Mouse (Mus musculus): Measurements from ENCODE around the gene Btbd18. TPM values are rescaled to one million over a fixed set of nuclear protein-coding genes. Genes with fewer than 3 reads are reported as not detected.

Gene Btbd18
- polyA plus RNA-seq, 1 experiment from 2014 or later = 0.07 TPM

GRCm38 (mm10) chr2:84634006-84634405, 24.9 kb upstream of the Btbd18 start:
- H3K27me3 ChIP-seq (replicated peaks; ENCODE audit: control insufficient read depth, insufficient read depth, low read length) = no peaks in the 10 kb centered on the region

GRCm38 (mm10) chr2:84634934-84635482, 23.9 kb upstream of the Btbd18 start:
- Histone ChIP-seq H3K4me2 (replicated peaks; ENCODE audit: low read depth) (peak overlapping the region; percentile 60), H3K27ac (ENCODE audit: low read depth, low read length) (peak overlapping the region; percentile 93), H3K4me3 (ENCODE audit: low read depth, low read length) (peak overlapping the region; percentile 14; the same call in 1 of the 2 replicates), H3K9me3 (ENCODE audit: control insufficient read depth) (no peaks in the 10 kb centered on the region), H3K36me3 (ENCODE audit: control insufficient read depth, insufficient read depth) (no peaks in the 10 kb centered on the region), H3K27me3 (replicated peaks; ENCODE audit: control insufficient read depth, insufficient read depth, low read length) (no peaks in the 10 kb centered on the region), H3K4me1 (replicated peaks; ENCODE audit: control insufficient read depth, insufficient read depth, low read length) (peaks cover 46% of the 10 kb centered on the region), H3K9ac (ENCODE audit: low read depth, low read length) (no peak overlapping the region; the same call in 1 of the 2 replicates)
- WGBS = 9% methylated on average over 4 of the region's 4 CpGs
- ATAC-seq = no peak
- peak; percentile 21; the same call in 1 of the 2 replicates for TF ChIP-seq CTCF (IDR thresholded peaks at IDR 0.05; ENCODE audit: low read depth)

More at GRCm38 (mm10) chr2:84634006-84634405, 24.9 kb upstream of the Btbd18 start:
- Histone ChIP-seq H3K36me3 (ENCODE audit: control insufficient read depth, insufficient read depth) (no peaks in the 10 kb centered on the region), H3K9ac (ENCODE audit: low read depth, low read length) (no peak overlapping the region), H3K4me3 (ENCODE audit: low read depth, low read length) (no peak overlapping the region), H3K4me1 (replicated peaks; ENCODE audit: control insufficient read depth, insufficient read depth, low read length) (peaks cover 46% of the 10 kb centered on the region), H3K27ac (ENCODE audit: low read depth, low read length) (peak overlapping the region; percentile 93; the same call in 1 of the 2 replicates), H3K9me3 (ENCODE audit: control insufficient read depth) (no peaks in the 10 kb centered on the region), H3K4me2 (replicated peaks; ENCODE audit: low read depth) (peak overlapping the region; percentile 60)
- WGBS = 19% methylated on average over 4 of the region's 4 CpGs
- ATAC-seq = no peak
- no peak for TF ChIP-seq CTCF (IDR thresholded peaks at IDR 0.05; ENCODE audit: low read depth)

GRCm38 (mm10) chr2:84635611-84636010, 23.3 kb upstream of the Btbd18 start:
- Histone ChIP-seq H3K9ac (ENCODE audit: low read depth, low read length) (peak overlapping the region; percentile 5; the same call in 1 of the 2 replicates), H3K4me2 (replicated peaks; ENCODE audit: low read depth) (peak overlapping the region; percentile 60), H3K4me3 (ENCODE audit: low read depth, low read length) (peak overlapping the region; percentile 14), H3K9me3 (ENCODE audit: control insufficient read depth) (no peaks in the 10 kb centered on the region), H3K27ac (ENCODE audit: low read depth, low read length) (peak overlapping the region; percentile 93), H3K36me3 (ENCODE audit: control insufficient read depth, insufficient read depth) (no peaks in the 10 kb centered on the region), H3K4me1 (replicated peaks; ENCODE audit: control insufficient read depth, insufficient read depth, low read length) (peaks cover 44% of the 10 kb centered on the region), H3K27me3 (replicated peaks; ENCODE audit: control insufficient read depth, insufficient read depth, low read length) (no peaks in the 10 kb centered on the region)
- TF ChIP-seq CTCF (IDR thresholded peaks at IDR 0.05; ENCODE audit: low read depth) = no peak
- WGBS = 0% methylated on average over 2 of the region's 2 CpGs
- ATAC-seq = peak; percentile 95

GRCm38 (mm10) chr2:84636231-84636741, 22.6 kb upstream of the Btbd18 start:
- H3K4me3 ChIP-seq (ENCODE audit: low read depth, low read length) = peak overlapping the region; percentile 14

GRCm38 (mm10) chr2:84637452-84638165, 21.3 kb upstream of the Btbd18 start:
- Histone ChIP-seq H3K4me2 (replicated peaks; ENCODE audit: low read depth) (peak overlapping the region; percentile 60), H3K27me3 (replicated peaks; ENCODE audit: control insufficient read depth, insufficient read depth, low read length) (no peaks in the 10 kb centered on the region), H3K36me3 (ENCODE audit: control insufficient read depth, insufficient read depth) (no peaks in the 10 kb centered on the region), H3K9ac (ENCODE audit: low read depth, low read length) (no peak overlapping the region), H3K4me1 (replicated peaks; ENCODE audit: control insufficient read depth, insufficient read depth, low read length) (peaks cover 38% of the 10 kb centered on the region), H3K9me3 (ENCODE audit: control insufficient read depth) (no peaks in the 10 kb centered on the region), H3K4me3 (ENCODE audit: low read depth, low read length) (no peak overlapping the region), H3K27ac (ENCODE audit: low read depth, low read length) (peak overlapping the region; percentile 93; the same call in 1 of the 2 replicates)
- WGBS = 17% methylated on average over 6 of the region's 7 CpGs
- TF ChIP-seq CTCF (IDR thresholded peaks at IDR 0.05; ENCODE audit: low read depth) = no peak
- ATAC-seq = no peak

More at GRCm38 (mm10) chr2:84636231-84636741, 22.6 kb upstream of the Btbd18 start:
- Histone ChIP-seq H3K27ac (ENCODE audit: low read depth, low read length) (peak overlapping the region; percentile 93), H3K27me3 (replicated peaks; ENCODE audit: control insufficient read depth, insufficient read depth, low read length) (no peaks in the 10 kb centered on the region), H3K4me1 (replicated peaks; ENCODE audit: control insufficient read depth, insufficient read depth, low read length) (peaks cover 45% of the 10 kb centered on the region), H3K9ac (ENCODE audit: low read depth, low read length) (peak overlapping the region; percentile 5; the same call in 1 of the 2 replicates), H3K9me3 (ENCODE audit: control insufficient read depth) (no peaks in the 10 kb centered on the region), H3K4me2 (replicated peaks; ENCODE audit: low read depth) (peak overlapping the region; percentile 60), H3K36me3 (ENCODE audit: control insufficient read depth, insufficient read depth) (no peaks in the 10 kb centered on the region)
- WGBS = 11% methylated on average over 8 of the region's 8 CpGs
- peak; percentile 88 for ATAC-seq
- no peak for TF ChIP-seq CTCF (IDR thresholded peaks at IDR 0.05; ENCODE audit: low read depth)
